Mouse (Mus musculus) yolk sac, embryonic 10.5 days (tissue): ENCODE measurements around the gene Taf1c.
A peak's percentile ranks its signal among the peaks of the same experiment; 100 is the strongest.

Experiments used
- DNase-seq: peaks from one replicate; pipeline ENCODE4 v3.0.0-alpha.2; 2017; ENCODE audit warnings: low spot score

The Taf1c gene

GRCm38 (mm10) chr8:119604996-119605395 is at the start of gene Taf1c:
Taf1c (minus strand) TSS chr8:119605222.
- DNase-seq, result peak; percentile 89

GRCm38 (mm10) chr8:119651324-119651723 is 46.3 kb upstream of the Taf1c start:
- no peak for DNase-seq

- no peak for DNase-seq
These were observed 41.8 kb upstream of the Taf1c start for GRCm38 (mm10) chr8:119646846-119647245.

- DNase-seq, result no peak
These were observed 41.2 kb upstream of the Taf1c start for GRCm38 (mm10) chr8:119646197-119646596.

- DNase-seq, result no peak
These were observed 40.1 kb upstream of the Taf1c start for GRCm38 (mm10) chr8:119644981-119645597.

GRCm38 (mm10) chr8:119644429-119644960 is 39.5 kb upstream of the Taf1c start:
- DNase-seq, result no peak

- no peak for DNase-seq
These were observed 37.9 kb upstream of the Taf1c start for GRCm38 (mm10) chr8:119642960-119643359.

GRCm38 (mm10) chr8:119641058-119641457 is 36.0 kb upstream of the Taf1c start:
- DNase-seq, result no peak

- DNase-seq, result no peak
These were observed 34.8 kb upstream of the Taf1c start for GRCm38 (mm10) chr8:119639798-119640197.

GRCm38 (mm10) chr8:119638261-119638660 is 33.2 kb upstream of the Taf1c start:
- no peak for DNase-seq

- DNase-seq, result no peak
These were observed 32.4 kb upstream of the Taf1c start for GRCm38 (mm10) chr8:119637381-119637780.

- no peak for DNase-seq
These were observed 31.7 kb upstream of the Taf1c start for GRCm38 (mm10) chr8:119636766-119637165.

- no peak for DNase-seq
These were observed 30.9 kb upstream of the Taf1c start for GRCm38 (mm10) chr8:119635958-119636357.

GRCm38 (mm10) chr8:119635378-119635777 is 30.4 kb upstream of the Taf1c start, which contains the start of gene Kcng4:
Kcng4 (minus strand) TSS chr8:119635680.
- DNase-seq, result no peak

- no peak for DNase-seq
These were observed 29.8 kb upstream of the Taf1c start for GRCm38 (mm10) chr8:119634616-119635336.

GRCm38 (mm10) chr8:119632909-119633308 is 27.9 kb upstream of the Taf1c start:
- no peak for DNase-seq

- DNase-seq, result no peak
These were observed 27.2 kb upstream of the Taf1c start for GRCm38 (mm10) chr8:119632246-119632645.

GRCm38 (mm10) chr8:119630841-119631240 is 25.8 kb upstream of the Taf1c start:
- no peak for DNase-seq

- peak; percentile 52 for DNase-seq
These were observed 22.8 kb upstream of the Taf1c start for GRCm38 (mm10) chr8:119627613-119628359.

GRCm38 (mm10) chr8:119627199-119627598 is 22.2 kb upstream of the Taf1c start:
- no peak for DNase-seq

GRCm38 (mm10) chr8:119625788-119626187 is 20.8 kb upstream of the Taf1c start:
- no peak for DNase-seq

GRCm38 (mm10) chr8:119624916-119625315 is 19.9 kb upstream of the Taf1c start:
- no peak for DNase-seq

GRCm38 (mm10) chr8:119623744-119624143 is 18.7 kb upstream of the Taf1c start:
- no peak for DNase-seq
